Mouse (Mus musculus): ENCODE results near the gene Rabgap1l. TPM values are rescaled to one million over a fixed set of nuclear protein-coding genes. Genes with fewer than 3 reads are reported as not detected.
A peak's percentile ranks its signal among the peaks of the same experiment; 100 is the strongest.

The Rabgap1l gene
- polyA plus RNA-seq (2012; rRNA removed) = 12.0 and 14.2 TPM in 2 replicates

- TF ChIP-seq CTCF (IDR thresholded peaks at IDR 0.05; ENCODE audit: control insufficient read depth, insufficient read depth, insufficient replicate concordance, low read depth, low read length) (no peak), POLR2A (IDR thresholded peaks at IDR 0.05; ENCODE audit: control insufficient read depth, low read depth, low read length) (peak; percentile 22; the same call in 1 of the 2 replicates)
- Histone ChIP-seq H3K4me1 (ENCODE audit: control insufficient read depth, insufficient read depth, low read length) (peaks cover 3% of the 10 kb centered on the region), H3K36me3 (ENCODE audit: control insufficient read depth, insufficient read depth, low read length) (no peaks in the 10 kb centered on the region), H3K27me3 (ENCODE audit: control insufficient read depth, insufficient read depth, low read length) (no peaks in the 10 kb centered on the region), H3K4me3 (ENCODE audit: control insufficient read depth, low read depth, low read length) (peak within 1 kb of the TSS; percentile 92), H3K27ac (ENCODE audit: control insufficient read depth, insufficient read depth, low read depth, low read length) (peak within 1 kb of the TSS; percentile 64)
Observed at GRCm38 (mm10) chr1:160792686-160793355, at the start of gene Rabgap1l. TSS of gene Rabgap1l (minus strand) at chr1:160793211.

- TF ChIP-seq POLR2A (IDR thresholded peaks at IDR 0.05; ENCODE audit: control insufficient read depth, low read depth, low read length) = no peak
- no peak for TF ChIP-seq CTCF (IDR thresholded peaks at IDR 0.05; ENCODE audit: control insufficient read depth, insufficient read depth, insufficient replicate concordance, low read depth, low read length)
- Histone ChIP-seq H3K36me3 (ENCODE audit: control insufficient read depth, insufficient read depth, low read length) (no peaks in the 10 kb centered on the region), H3K27ac (ENCODE audit: control insufficient read depth, insufficient read depth, low read depth, low read length) (no peak overlapping the region), H3K4me1 (ENCODE audit: control insufficient read depth, insufficient read depth, low read length) (no peaks in the 10 kb centered on the region), H3K4me3 (ENCODE audit: control insufficient read depth, low read depth, low read length) (no peak overlapping the region), H3K27me3 (ENCODE audit: control insufficient read depth, insufficient read depth, low read length) (no peaks in the 10 kb centered on the region)
Observed at GRCm38 (mm10) chr1:160842567-160842966, 49.6 kb upstream of the Rabgap1l start.

GRCm38 (mm10) chr1:160840618-160841017 is 47.6 kb upstream of the Rabgap1l start:
- no peaks in the 10 kb centered on the region for H3K4me1 ChIP-seq (ENCODE audit: control insufficient read depth, insufficient read depth, low read length)
- H3K27me3 ChIP-seq (ENCODE audit: control insufficient read depth, insufficient read depth, low read length) = no peaks in the 10 kb centered on the region
- H3K27ac ChIP-seq (ENCODE audit: control insufficient read depth, insufficient read depth, low read depth, low read length) = no peak overlapping the region
- no peak overlapping the region for H3K4me3 ChIP-seq (ENCODE audit: control insufficient read depth, low read depth, low read length)
- TF ChIP-seq CTCF (IDR thresholded peaks at IDR 0.05; ENCODE audit: control insufficient read depth, insufficient read depth, insufficient replicate concordance, low read depth, low read length) = no peak
- no peak for TF ChIP-seq POLR2A (IDR thresholded peaks at IDR 0.05; ENCODE audit: control insufficient read depth, low read depth, low read length)
- no peaks in the 10 kb centered on the region for H3K36me3 ChIP-seq (ENCODE audit: control insufficient read depth, insufficient read depth, low read length)

- H3K27me3 ChIP-seq (ENCODE audit: control insufficient read depth, insufficient read depth, low read length) = no peaks in the 10 kb centered on the region
- H3K4me3 ChIP-seq (ENCODE audit: control insufficient read depth, low read depth, low read length) = no peak overlapping the region
- no peaks in the 10 kb centered on the region for H3K4me1 ChIP-seq (ENCODE audit: control insufficient read depth, insufficient read depth, low read length)
- TF ChIP-seq CTCF (IDR thresholded peaks at IDR 0.05; ENCODE audit: control insufficient read depth, insufficient read depth, insufficient replicate concordance, low read depth, low read length) = no peak
- no peak for TF ChIP-seq POLR2A (IDR thresholded peaks at IDR 0.05; ENCODE audit: control insufficient read depth, low read depth, low read length)
- no peak overlapping the region for H3K27ac ChIP-seq (ENCODE audit: control insufficient read depth, insufficient read depth, low read depth, low read length)
- H3K36me3 ChIP-seq (ENCODE audit: control insufficient read depth, insufficient read depth, low read length) = no peaks in the 10 kb centered on the region
Observed at GRCm38 (mm10) chr1:160839095-160839494, 46.1 kb upstream of the Rabgap1l start.

GRCm38 (mm10) chr1:160834446-160834845 is 41.4 kb upstream of the Rabgap1l start:
- no peaks in the 10 kb centered on the region; the same call in 1 of the 2 replicates for H3K4me1 ChIP-seq (ENCODE audit: control insufficient read depth, insufficient read depth, low read length)
- no peak overlapping the region for H3K4me3 ChIP-seq (ENCODE audit: control insufficient read depth, low read depth, low read length)
- H3K27ac ChIP-seq (ENCODE audit: control insufficient read depth, insufficient read depth, low read depth, low read length) = no peak overlapping the region
- TF ChIP-seq POLR2A (IDR thresholded peaks at IDR 0.05; ENCODE audit: control insufficient read depth, low read depth, low read length) = no peak
- no peaks in the 10 kb centered on the region for H3K27me3 ChIP-seq (ENCODE audit: control insufficient read depth, insufficient read depth, low read length)
- H3K36me3 ChIP-seq (ENCODE audit: control insufficient read depth, insufficient read depth, low read length) = no peaks in the 10 kb centered on the region

GRCm38 (mm10) chr1:160832267-160833021 is 39.4 kb upstream of the Rabgap1l start:
- no peak for TF ChIP-seq CTCF (IDR thresholded peaks at IDR 0.05; ENCODE audit: control insufficient read depth, insufficient read depth, insufficient replicate concordance, low read depth, low read length)
- TF ChIP-seq POLR2A (IDR thresholded peaks at IDR 0.05; ENCODE audit: control insufficient read depth, low read depth, low read length) = no peak

More at GRCm38 (mm10) chr1:160832267-160833021, 39.4 kb upstream of the Rabgap1l start:
- Histone ChIP-seq H3K27me3 (ENCODE audit: control insufficient read depth, insufficient read depth, low read length) (no peaks in the 10 kb centered on the region), H3K4me1 (ENCODE audit: control insufficient read depth, insufficient read depth, low read length) (no peaks in the 10 kb centered on the region; the same call in 1 of the 2 replicates), H3K36me3 (ENCODE audit: control insufficient read depth, insufficient read depth, low read length) (no peaks in the 10 kb centered on the region), H3K4me3 (ENCODE audit: control insufficient read depth, low read depth, low read length) (no peak overlapping the region), H3K27ac (ENCODE audit: control insufficient read depth, insufficient read depth, low read depth, low read length) (no peak overlapping the region)
